Mouse (Mus musculus): ENCODE data around the gene Tmem168. TPM values are rescaled to one million over a fixed set of nuclear protein-coding genes. Genes with fewer than 3 reads are reported as not detected.

The Tmem168 gene
- polyA plus RNA-seq (2015; fragmentation: Illumina TruSeq; extraction: RNeasy Lipid Tissue Mini Kit (QIAGEN cat#74804); ENCODE audit: insufficient read depth, low read depth, low replicate concordance), result 4.2 TPM

DNA sequence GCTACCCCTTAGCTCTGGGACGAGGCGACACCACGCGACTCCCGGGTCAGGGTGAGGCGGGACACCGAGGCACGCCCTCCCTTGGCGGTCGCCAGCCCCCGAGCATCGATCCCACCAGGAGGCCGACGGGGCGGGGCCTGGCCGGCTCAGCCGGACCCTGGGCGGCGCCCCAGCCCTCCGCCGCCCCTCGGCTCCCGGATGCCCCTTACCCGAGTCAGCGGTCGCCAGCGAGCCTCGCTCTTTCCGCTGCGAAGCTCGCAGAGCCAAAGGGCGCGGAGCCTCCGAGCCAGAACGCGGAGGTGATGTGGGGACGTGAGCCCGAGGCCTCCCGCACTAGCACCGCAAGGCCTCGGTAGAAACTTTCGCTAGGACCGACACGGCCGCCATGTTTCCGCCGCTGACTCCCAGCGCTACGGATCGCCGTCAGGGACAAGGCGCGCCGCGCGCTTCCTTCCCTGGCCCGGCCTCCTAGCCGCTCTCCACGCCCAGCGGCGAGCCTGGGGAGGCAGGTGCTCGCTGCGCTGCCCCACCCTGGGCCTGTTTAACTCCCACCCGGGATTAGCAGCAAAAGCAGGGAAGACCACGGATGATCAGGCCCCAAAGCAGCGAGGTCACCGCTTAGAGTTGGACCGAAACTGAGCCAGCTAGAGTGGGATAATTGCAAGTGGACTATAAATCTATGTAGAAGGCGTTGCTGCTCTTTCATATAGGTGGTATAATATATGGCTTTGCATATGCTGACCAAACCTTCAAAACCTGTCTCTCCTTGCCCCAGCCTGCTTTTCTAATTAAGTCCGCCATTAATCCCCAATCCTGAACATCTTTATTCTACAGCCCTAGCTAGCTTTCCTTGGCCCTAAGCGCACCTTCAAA lies at the start of gene Tmem168:
Tmem168 (minus strand) TSS at position 480 of the 873 bp plus-strand sequence.

Other genes with a start within 250 kb of the Tmem168 start
- 1.9 TPM for gene Bmt2, start 69.9 kb upstream of the Tmem168 start, polyA plus RNA-seq (2015; fragmentation: Illumina TruSeq; extraction: RNeasy Lipid Tissue Mini Kit (QIAGEN cat#74804); ENCODE audit: insufficient read depth, low read depth, low replicate concordance)
- gene Gpr85, start 231.8 kb upstream of the Tmem168 start, polyA plus RNA-seq (2015; fragmentation: Illumina TruSeq; extraction: RNeasy Lipid Tissue Mini Kit (QIAGEN cat#74804); ENCODE audit: insufficient read depth, low read depth, low replicate concordance), result 0.63 TPM

All from pancreas, adult 10 weeks (tissue).